Mouse (Mus musculus) monocyte, adult 59 days (primary cell): ENCODE results near the gene Spry2. TPM values are rescaled to one million over a fixed set of nuclear protein-coding genes. Genes with fewer than 3 reads are reported as not detected.

Experiments used
- total RNA-seq, 2 experiments: library from RNA; stranded (reverse); gene quantifications; one replicate each; pipeline ENCODE4 v1.2.4; 2023

Gene Spry2
- 1 to 10 TPM in 1 of 2 experiments, under 1 TPM in 1; 0.91 to 1.2 TPM for total RNA-seq

GRCm38 (mm10) chr14:105896791-105897568 is at the start of gene Spry2:
Gene Spry2, minus strand, starts transcription at chr14:105896819.

Other genes starting within 250 kb of the Spry2 start
- not detected for gene Trim52, start 209.4 kb upstream of the Spry2 start, total RNA-seq